Mouse (Mus musculus) testis, adult 2 months (tissue): ENCODE data around the gene Sowahd.

Source experiments
- CTCF ChIP-seq: fragments of 200-500 bp; IDR thresholded peaks from 2 replicates; pipeline ENCODE4 v1.5.1; 2012; ENCODE audit warnings: low read depth, mild to moderate bottlenecking, inconsistent platforms, low read length, moderate library complexity; ENCODE audit not compliant: control insufficient read depth, insufficient read depth, insufficient replicate concordance
- POLR2A ChIP-seq: fragments of 200-500 bp; IDR thresholded peaks from 2 replicates; pipeline ENCODE4 v1.6.1; 2012; ENCODE audit warnings: low read depth, mild to moderate bottlenecking, inconsistent platforms, low read length, moderate library complexity; ENCODE audit not compliant: control insufficient read depth

GRCm38 (mm10) chrX:37018150-37018654 is 30.4 kb upstream of the Sowahd start:
- TF ChIP-seq CTCF (no peak), POLR2A (no peak)
